Mouse (Mus musculus): ENCODE data around the gene Rangrf.

GRCm38 (mm10) chr11:68954408-68954807, 20.6 kb downstream of the Rangrf start:
- no peak for TF ChIP-seq MEF2A (IDR thresholded peaks at IDR 0.05; ENCODE audit: extremely low read depth, insufficient replicate concordance, low read depth, low read length, poor library complexity, severe bottlenecking)
- TF ChIP-seq MXI1 (IDR thresholded peaks at IDR 0.05; ENCODE audit: low read depth, low read length) = no peak
- TF ChIP-seq CTCF (IDR thresholded peaks at IDR 0.05 in 2 of 3, conservative IDR thresholded peaks at IDR 0.05 in 1 of 3; ENCODE audit: control insufficient read depth in 1 of 3, insufficient read depth in 1 of 3, low read depth in 2 of 3, low read length in 3 of 3, poor library complexity in 1 of 3, severe bottlenecking in 1 of 3) = no peak
- no peak for TF ChIP-seq UBTF (IDR thresholded peaks at IDR 0.05; ENCODE audit: borderline replicate concordance, insufficient read depth, low read depth, low read length)
- no peak for TF ChIP-seq EP300 (IDR thresholded peaks at IDR 0.05; ENCODE audit: low read depth in 1 of 2, low read length in 2 of 2)
- no peak for TF ChIP-seq RCOR1 (IDR thresholded peaks at IDR 0.05; ENCODE audit: low read depth, low read length)
- TF ChIP-seq NRF1 (IDR thresholded peaks at IDR 0.05; ENCODE audit: insufficient read depth, low read depth, low read length, poor library complexity, severe bottlenecking) = no peak
- no peak for TF ChIP-seq POLR2A (IDR thresholded peaks at IDR 0.05; ENCODE audit: control insufficient read depth in 1 of 2, insufficient read depth in 1 of 2, low read depth in 1 of 2, low read length in 2 of 2, poor library complexity in 1 of 2)
- TF ChIP-seq CHD2 (IDR thresholded peaks at IDR 0.05; ENCODE audit: low read length) = no peak
- no peak for TF ChIP-seq KAT2A (conservative IDR thresholded peaks at IDR 0.05; ENCODE audit: low read depth, low read length)
- TF ChIP-seq BHLHE40 (IDR thresholded peaks at IDR 0.05; ENCODE audit: borderline replicate concordance, low read depth, low read length) = no peak
- TF ChIP-seq SMC3 (IDR thresholded peaks at IDR 0.05; ENCODE audit: low read depth, low read length) = no peak
